8 mouse cellular contexts compared by ENCODE assay signal in the genomic region with DNA sequence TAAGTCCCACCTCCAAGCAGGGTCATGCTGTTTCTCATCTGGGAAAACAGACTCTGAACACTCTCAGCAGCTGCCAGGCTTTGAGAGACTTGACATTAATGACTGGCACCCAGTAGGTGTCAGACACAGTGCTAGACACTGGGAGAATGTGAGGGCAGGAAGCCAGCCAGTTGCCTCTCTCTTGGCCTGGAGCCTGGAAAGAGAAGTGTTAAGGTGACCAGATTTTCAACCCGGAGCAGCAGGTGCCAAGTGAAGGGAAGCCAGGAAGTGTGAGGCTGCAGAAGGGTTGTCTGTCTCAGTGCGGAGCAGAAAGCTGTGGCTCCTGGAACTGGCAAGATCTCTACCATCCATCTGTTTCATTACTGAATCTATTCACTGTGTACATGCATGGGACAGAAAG.
A peak's percentile ranks its signal among the peaks of the same experiment; 100 is the strongest.
DNase-seq lines count a peak whose midpoint lies in the region; ATAC-seq and TF ChIP-seq lines count a peak whose summit lies in the region.

No protein-coding gene starts in this region.

- ATAC-seq in kidney, embryonic 15.5 days (replicated peaks; ENCODE audit: low FRiP score): no peak
- ATAC-seq in forebrain, embryonic 14.5 days: peak; percentile 87

- H3K4me1 ChIP-seq in kidney, adult 2 months (ENCODE audit: control insufficient read depth, insufficient read depth, low read length): no peaks in the 10 kb centered on the region
- H3K4me1 ChIP-seq in kidney, embryonic 15.5 days: peaks cover 8% of the 10 kb centered on the region
- peaks cover 32% of the 10 kb centered on the region for H3K4me1 ChIP-seq in forebrain, embryonic 14.5 days (ENCODE audit: control insufficient read depth, insufficient read depth, low read length)
- no peaks in the 10 kb centered on the region for H3K4me1 ChIP-seq in thymus, adult 2 months (replicated peaks; ENCODE audit: control insufficient read depth, insufficient read depth, low read length)

- 25% methylated on average over 2 of the region's 2 CpGs for WGBS in kidney, adult 2 months
- WGBS in kidney, embryonic 15.5 days: 51% methylated on average over 2 of the region's 2 CpGs
- WGBS in forebrain, embryonic 14.5 days: 54% methylated on average over 2 of the region's 2 CpGs
- WGBS in thymus, adult 2 months: 59% methylated on average over 2 of the region's 2 CpGs

- no peak overlapping the region for H3K27ac ChIP-seq in kidney, adult 2 months (ENCODE audit: insufficient read depth, low read depth, low read length)
- H3K27ac ChIP-seq in kidney, embryonic 15.5 days: no peak overlapping the region
- peak overlapping the region; percentile 86 for H3K27ac ChIP-seq in forebrain, embryonic 14.5 days (ENCODE audit: low read depth, low read length)
- no peak overlapping the region for H3K27ac ChIP-seq in thymus, adult 2 months (ENCODE audit: control insufficient read depth, insufficient read depth, low read length)

- no peak overlapping the region for H3K9ac ChIP-seq in kidney, embryonic 15.5 days
- no peak overlapping the region for H3K9ac ChIP-seq in forebrain, embryonic 14.5 days (ENCODE audit: low read length)

- no peak overlapping the region for H3K4me3 ChIP-seq in kidney, adult 2 months (ENCODE audit: insufficient read depth, low read depth, low read length)
- no peak overlapping the region for H3K4me3 ChIP-seq in kidney, embryonic 15.5 days (replicated peaks)
- no peak overlapping the region for H3K4me3 ChIP-seq in forebrain, embryonic 14.5 days (ENCODE audit: low read depth, low read length)
- H3K4me3 ChIP-seq in thymus, adult 2 months (ENCODE audit: control insufficient read depth, insufficient read depth, low read length): no peak overlapping the region

- no peaks in the 10 kb centered on the region for H3K9me3 ChIP-seq in kidney, embryonic 15.5 days (replicated peaks)
- no peaks in the 10 kb centered on the region for H3K9me3 ChIP-seq in forebrain, embryonic 14.5 days (replicated peaks; ENCODE audit: control insufficient read depth, low read length)

- TF ChIP-seq CTCF in kidney, adult 2 months (conservative IDR thresholded peaks at IDR 0.05; ENCODE audit: insufficient read depth, insufficient read length, low read depth, low read length): no peak
- no peak for TF ChIP-seq CTCF in thymus, adult 2 months (IDR thresholded peaks at IDR 0.05; ENCODE audit: borderline replicate concordance, control insufficient read depth, extremely low read depth, insufficient read depth, low read length, poor library complexity)

- H3K4me2 ChIP-seq in kidney, embryonic 15.5 days: no peak overlapping the region
- H3K4me2 ChIP-seq in forebrain, embryonic 14.5 days (ENCODE audit: low read length): no peak overlapping the region

- TF ChIP-seq POLR2A in kidney, adult 2 months (IDR thresholded peaks at IDR 0.05; ENCODE audit: low read depth, low read length): no peak
- no peak for TF ChIP-seq POLR2A in thymus, adult 2 months (IDR thresholded peaks at IDR 0.05; ENCODE audit: control insufficient read depth, extremely low read depth, insufficient read depth, low read length, poor library complexity)

- H3K27me3 ChIP-seq in kidney, adult 2 months (replicated peaks; ENCODE audit: control insufficient read depth, insufficient read depth, low read length): no peaks in the 10 kb centered on the region
- H3K27me3 ChIP-seq in kidney, embryonic 15.5 days: no peaks in the 10 kb centered on the region
- H3K27me3 ChIP-seq in forebrain, embryonic 14.5 days (replicated peaks; ENCODE audit: control insufficient read depth, insufficient read depth, low read length): no peaks in the 10 kb centered on the region
- no peaks in the 10 kb centered on the region for H3K27me3 ChIP-seq in thymus, adult 2 months (ENCODE audit: control insufficient read depth, insufficient read depth, low read length)

- DNase-seq in kidney, adult 2 months: peak; percentile 7
- DNase-seq in forebrain, embryonic 14.5 days (ENCODE audit: low spot score): peak; percentile 95
- DNase-seq in gastrocnemius, postnatal 25 days: peak; percentile 70
- peak; percentile 15 for DNase-seq in layer of hippocampus, adult 9-10 months (ENCODE audit: low spot score)
- DNase-seq in embryo, embryonic 10.5 days (ENCODE audit: low spot score): no peak
- DNase-seq in testis, postnatal 14 days (ENCODE audit: low spot score): no peak
- no peak for DNase-seq in thymus, adult 2 months

- H3K36me3 ChIP-seq in kidney, adult 2 months (ENCODE audit: control insufficient read depth, insufficient read depth, low read length): no peaks in the 10 kb centered on the region
- no peaks in the 10 kb centered on the region for H3K36me3 ChIP-seq in kidney, embryonic 15.5 days
- no peaks in the 10 kb centered on the region for H3K36me3 ChIP-seq in forebrain, embryonic 14.5 days (ENCODE audit: control insufficient read depth, insufficient read depth, low read length)
- H3K36me3 ChIP-seq in thymus, adult 2 months (ENCODE audit: control insufficient read depth, insufficient read depth, low read length): no peaks in the 10 kb centered on the region

Comparison
In these comparisons a context has a peak if more than half of its experiments do, and no peak if none do; other contexts are left out.
1. DNase-seq: peak in kidney, adult 2 months (single experiment), forebrain, embryonic 14.5 days (single experiment), gastrocnemius, postnatal 25 days (single experiment) and layer of hippocampus, adult 9-10 months (single experiment); none in embryo, embryonic 10.5 days (single experiment), testis, postnatal 14 days (single experiment) and thymus, adult 2 months (single experiment).